ENCODE assay signal across 8 mouse cellular contexts in genomic region chr12:98259518-98259852, GRCm38 (mm10). TPM values are rescaled to one million over a fixed set of nuclear protein-coding genes. Genes with fewer than 3 reads are reported as not detected.
DNase-seq lines count a peak whose midpoint lies in the region; ATAC-seq and TF ChIP-seq lines count a peak whose summit lies in the region.

No protein-coding gene starts in this region.

- no peak for TF ChIP-seq EP300 in ES-Bruce4 (IDR thresholded peaks at IDR 0.05; ENCODE audit: insufficient read depth, low read depth, low read length)
- no peak for TF ChIP-seq EP300 in liver, postnatal 0 days (IDR thresholded peaks at IDR 0.05; ENCODE audit: low read depth)

- TF ChIP-seq CTCF in ES-Bruce4 (IDR thresholded peaks at IDR 0.05; ENCODE audit: low read depth, low read length) = no peak
- TF ChIP-seq CTCF in liver, postnatal 0 days (IDR thresholded peaks at IDR 0.05; ENCODE audit: low read depth) = no peak

- no peaks in the 10 kb centered on the region for H3K27me3 ChIP-seq in heart, embryonic 13.5 days (replicated peaks)
- H3K27me3 ChIP-seq in ES-Bruce4 (ENCODE audit: control insufficient read depth, insufficient read depth, low read length, poor library complexity, severe bottlenecking) = no peaks in the 10 kb centered on the region
- no peaks in the 10 kb centered on the region for H3K27me3 ChIP-seq in hindbrain, embryonic 10.5 days (ENCODE audit: insufficient read depth, poor library complexity, severe bottlenecking)
- no peaks in the 10 kb centered on the region for H3K27me3 ChIP-seq in liver, postnatal 0 days (ENCODE audit: insufficient read depth, low read length)

- H3K4me1 ChIP-seq in heart, embryonic 13.5 days = peaks cover 16% of the 10 kb centered on the region; the same call in 1 of the 2 replicates
- H3K4me1 ChIP-seq in ES-Bruce4 (ENCODE audit: control insufficient read depth, insufficient read depth, low read length) = no peaks in the 10 kb centered on the region
- peaks cover 13% of the 10 kb centered on the region for H3K4me1 ChIP-seq in hindbrain, embryonic 10.5 days (replicated peaks)
- no peaks in the 10 kb centered on the region; the same call in none of the 2 replicates for H3K4me1 ChIP-seq in liver, postnatal 0 days (ENCODE audit: insufficient read depth)

- H3K9ac ChIP-seq in heart, embryonic 13.5 days = peak overlapping the region; percentile 97
- H3K9ac ChIP-seq in ES-Bruce4 (ENCODE audit: low read depth, poor library complexity, severe bottlenecking) = peak overlapping the region; percentile 86
- H3K9ac ChIP-seq in liver, postnatal 0 days (replicated peaks) = peak overlapping the region; percentile 91

- H3K4me3 ChIP-seq in heart, embryonic 13.5 days = peak overlapping the region; percentile 88
- H3K4me3 ChIP-seq in ES-Bruce4 (ENCODE audit: low read depth, low read length) = peak overlapping the region; percentile 89
- H3K4me3 ChIP-seq in hindbrain, embryonic 10.5 days = peak overlapping the region; percentile 76
- H3K4me3 ChIP-seq in liver, postnatal 0 days (ENCODE audit: low read depth, low read length) = peak overlapping the region; percentile 89

- TF ChIP-seq POLR2A in ES-Bruce4 (IDR thresholded peaks at IDR 0.05; ENCODE audit: insufficient read depth, low read length) = no peak

- H3K4me2 ChIP-seq in heart, embryonic 13.5 days = peak overlapping the region; percentile 76
- peak overlapping the region; percentile 92 for H3K4me2 ChIP-seq in liver, postnatal 0 days (ENCODE audit: low read depth, low read length)

- no peaks in the 10 kb centered on the region for H3K9me3 ChIP-seq in heart, embryonic 13.5 days
- H3K9me3 ChIP-seq in ES-Bruce4 (replicated peaks; ENCODE audit: control insufficient read depth, insufficient read depth, low read length, poor library complexity, severe bottlenecking) = no peaks in the 10 kb centered on the region
- no peaks in the 10 kb centered on the region for H3K9me3 ChIP-seq in hindbrain, embryonic 10.5 days
- no peaks in the 10 kb centered on the region for H3K9me3 ChIP-seq in liver, postnatal 0 days (ENCODE audit: low read length)

- WGBS in heart, embryonic 13.5 days = 1% methylated on average over 12 of the region's 12 CpGs
- 6% methylated on average over 12 of the region's 12 CpGs for WGBS in hindbrain, embryonic 10.5 days
- WGBS in liver, postnatal 0 days (ENCODE audit: insufficient replicate concordance) = under 1% methylated on average over 12 of the region's 12 CpGs

- no peaks in the 10 kb centered on the region for H3K36me3 ChIP-seq in heart, embryonic 13.5 days
- no peaks in the 10 kb centered on the region for H3K36me3 ChIP-seq in ES-Bruce4 (ENCODE audit: control insufficient read depth, insufficient read depth, low read length, poor library complexity, severe bottlenecking)
- H3K36me3 ChIP-seq in hindbrain, embryonic 10.5 days = peaks cover 11% of the 10 kb centered on the region; the same call in 1 of the 2 replicates
- H3K36me3 ChIP-seq in liver, postnatal 0 days (replicated peaks; ENCODE audit: insufficient read depth, low read length) = no peaks in the 10 kb centered on the region

- ATAC-seq in heart, embryonic 13.5 days (ENCODE audit: extremely low read depth, insufficient number of reproducible peaks, low FRiP score, low TSS enrichment) = no peak
- ATAC-seq in liver, postnatal 0 days = no peak

- no peak for DNase-seq in heart, postnatal 4 days
- no peak for DNase-seq in hindbrain, embryonic 10.5 days (ENCODE audit: low spot score)
- no peak for DNase-seq in liver, postnatal 0 days
- DNase-seq in layer of hippocampus, adult 9-11 months = no peak
- DNase-seq in adrenal gland, adult 2 months = no peak
- DNase-seq in layer of hippocampus, adult 18-20 months (ENCODE audit: low spot score in 2 of 2) = no peak

- peak overlapping the region; percentile 96 for H3K27ac ChIP-seq in heart, embryonic 13.5 days (replicated peaks)
- no peak overlapping the region for H3K27ac ChIP-seq in ES-Bruce4 (ENCODE audit: insufficient read depth, low read length)
- peak overlapping the region; percentile 99 for H3K27ac ChIP-seq in hindbrain, embryonic 10.5 days
- peak overlapping the region; percentile 90 for H3K27ac ChIP-seq in liver, postnatal 0 days (ENCODE audit: low read depth)

RNA-seq across cellular contexts. Expression of gene Galc, which starts 0.2 kb away (rescaled TPM):
- 6.0 and 6.2 TPM in 2 replicates for polyA plus RNA-seq in heart, embryonic 13.5 days (2015; fragmentation: Nextera tagmentation; extraction: Ambion mirVana)
- 10 to 100 TPM; 10.5 to 11.4 TPM for total RNA-seq in heart, postnatal 4 days (2021)
- polyA plus RNA-seq in ES-Bruce4 (2011; ENCODE audit: insufficient read depth, insufficient read length, low read depth, missing spikeins) = 11.1 and 14.1 TPM in 2 replicates
- polyA plus RNA-seq in hindbrain, embryonic 10.5 days (2016; fragmentation: Nextera tagmentation; extraction: Ambion mirVana) = 12.8 and 13.9 TPM in 2 replicates
- 1.8 and 2.2 TPM in 2 replicates for polyA plus RNA-seq in liver, postnatal 0 days (2015; fragmentation: Nextera tagmentation; extraction: Ambion mirVana)
- total RNA-seq in adrenal gland, adult 2 months (2021) = 10 to 100 TPM; 13.8 to 17.6 TPM
- 5.4 and 7.3 TPM in 2 replicates for polyA plus RNA-seq in adrenal gland, adult 2 months (2012; rRNA removed)
- total RNA-seq in layer of hippocampus, adult 18-20 months (2021) = 10 to 100 TPM; 21.7 to 23.4 TPM

RNA-seq across cellular contexts. Expression of gene Gpr65, which starts 8.9 kb away (rescaled TPM):
- polyA plus RNA-seq in heart, embryonic 13.5 days (2015; fragmentation: Nextera tagmentation; extraction: Ambion mirVana) = 0.82 and 0.91 TPM in 2 replicates
- under 1 TPM; 0.38 to 0.50 TPM for total RNA-seq in heart, postnatal 4 days (2021)
- polyA plus RNA-seq in ES-Bruce4 (2011; ENCODE audit: insufficient read depth, insufficient read length, low read depth, missing spikeins) = not detected in 2 replicates
- 0.25 and 0.64 TPM in 2 replicates for polyA plus RNA-seq in hindbrain, embryonic 10.5 days (2016; fragmentation: Nextera tagmentation; extraction: Ambion mirVana)
- polyA plus RNA-seq in liver, postnatal 0 days (2015; fragmentation: Nextera tagmentation; extraction: Ambion mirVana) = 4.1 and 5.1 TPM in 2 replicates
- 1 to 10 TPM; 1.7 to 2.0 TPM for total RNA-seq in adrenal gland, adult 2 months (2021)
- 0.19 and 0.45 TPM in 2 replicates for polyA plus RNA-seq in adrenal gland, adult 2 months (2012; rRNA removed)
- total RNA-seq in layer of hippocampus, adult 18-20 months (2021) = not detected
